Mouse (Mus musculus) brain, embryonic 14.5 days (tissue): ENCODE measurements around the gene Rasgef1b. TPM values are rescaled to one million over a fixed set of nuclear protein-coding genes. Genes with fewer than 3 reads are reported as not detected.

Source experiments
- DNase-seq: peaks from one replicate; pipeline ENCODE4 v3.0.0-alpha.2; 2011; ENCODE audit warnings: low read depth
- CTCF ChIP-seq: fragments of 200-500 bp; IDR thresholded peaks from 2 replicates; pipeline ENCODE4 v1.5.1; 2012; ENCODE audit warnings: inconsistent platforms, mild to moderate bottlenecking, moderate library complexity, borderline replicate concordance; ENCODE audit not compliant: insufficient read depth, insufficient read length; ENCODE audit errors: extremely low read depth
- POLR2A ChIP-seq: fragments of 200-500 bp; IDR thresholded peaks from 2 replicates; pipeline ENCODE4 v1.6.1; 2012; ENCODE audit warnings: mild to moderate bottlenecking, inconsistent platforms, borderline replicate concordance; ENCODE audit not compliant: poor library complexity, insufficient read depth, insufficient read length, severe bottlenecking; ENCODE audit errors: extremely low read depth
- polyA plus RNA-seq: library from polyadenylated mRNA; depleted of rRNA; stranded (reverse); fragments of >200 nt; gene quantifications from 2 replicates; pipeline ENCODE4 v1.2.3, GENCODE M21; 2012

Rasgef1b gene
- polyA plus RNA-seq, 1 experiment, result 37.4 TPM

GRCm38 (mm10) chr5:99252203-99253135 lies 476.4 kb downstream of the Rasgef1b start:
- peak; percentile 43 for TF ChIP-seq POLR2A
- no peak for TF ChIP-seq CTCF

GRCm38 (mm10) chr5:99251379-99252202 lies 477.3 kb downstream of the Rasgef1b start:
- no peak for TF ChIP-seq POLR2A
- TF ChIP-seq CTCF, result no peak
- peak; percentile 84 for DNase-seq

More at GRCm38 (mm10) chr5:99252203-99253135, 476.4 kb downstream of the Rasgef1b start:
- peak; percentile 97 for DNase-seq

GRCm38 (mm10) chr5:99250820-99251219 lies 478.0 kb downstream of the Rasgef1b start:
- DNase-seq, result peak; percentile 50
- TF ChIP-seq CTCF, result no peak
- no peak for TF ChIP-seq POLR2A

- TF ChIP-seq POLR2A, result no peak
- peak; percentile 100 for TF ChIP-seq CTCF
- DNase-seq, result peak; percentile 96
These were observed 480.4 kb downstream of the Rasgef1b start for GRCm38 (mm10) chr5:99248501-99248900.

- TF ChIP-seq POLR2A, result no peak
- peak; percentile 42; the same call in 1 of the 2 replicates for TF ChIP-seq CTCF
- no peak for DNase-seq
These were observed 480.9 kb downstream of the Rasgef1b start for GRCm38 (mm10) chr5:99247915-99248314.

- no peak for DNase-seq
- TF ChIP-seq POLR2A (no peak), CTCF (no peak)
These were observed 481.4 kb downstream of the Rasgef1b start for GRCm38 (mm10) chr5:99247441-99247840.

GRCm38 (mm10) chr5:99246972-99247371 lies 481.9 kb downstream of the Rasgef1b start:
- DNase-seq, result peak; percentile 81
- TF ChIP-seq POLR2A (no peak), CTCF (no peak)

- TF ChIP-seq CTCF, result no peak
- TF ChIP-seq POLR2A, result no peak
- DNase-seq, result no peak
These were observed 486.7 kb downstream of the Rasgef1b start for GRCm38 (mm10) chr5:99241988-99242740.

GRCm38 (mm10) chr5:99240501-99240900 lies 488.4 kb downstream of the Rasgef1b start:
- no peak for TF ChIP-seq CTCF
- TF ChIP-seq POLR2A, result no peak
- DNase-seq, result no peak

GRCm38 (mm10) chr5:99239677-99240076 lies 489.2 kb downstream of the Rasgef1b start:
- no peak for DNase-seq
- no peak for TF ChIP-seq POLR2A
- no peak for TF ChIP-seq CTCF

GRCm38 (mm10) chr5:99238150-99238549 lies 490.7 kb downstream of the Rasgef1b start:
- DNase-seq, result no peak
- TF ChIP-seq POLR2A, result no peak
- no peak for TF ChIP-seq CTCF

GRCm38 (mm10) chr5:99236888-99237752 lies 491.7 kb downstream of the Rasgef1b start:
- peak; percentile 19 for DNase-seq
- TF ChIP-seq CTCF (no peak), POLR2A (no peak)

- TF ChIP-seq CTCF, result no peak
- no peak for TF ChIP-seq POLR2A
- DNase-seq, result no peak
These were observed 492.4 kb downstream of the Rasgef1b start for GRCm38 (mm10) chr5:99236431-99236830.
